ENCODE assay signal across 8 mouse cellular contexts in genomic region chr6:124472801-124473200, GRCm38 (mm10). TPM values are rescaled to one million over a fixed set of nuclear protein-coding genes. Genes with fewer than 3 reads are reported as not detected.
DNase-seq lines count a peak whose midpoint lies in the region; ATAC-seq and TF ChIP-seq lines count a peak whose summit lies in the region.
"Had no signal": no experiment of that assay in that cellular context is flagged by ENCODE, and none has a peak within 500 bp of the region (broad histone marks: within the 10 kb centered on the region; RNA-seq: fewer than 3 reads in every experiment).

No protein-coding gene starts in this region.

- H3K27me3 ChIP-seq in kidney, embryonic 15.5 days, result no peaks in the 10 kb centered on the region
- peaks cover 50% of the 10 kb centered on the region for H3K27me3 ChIP-seq in CH12.LX (replicated peaks)
- H3K27me3 ChIP-seq: midbrain, embryonic 12.5 days had no signal

- no peaks in the 10 kb centered on the region for H3K36me3 ChIP-seq in kidney, embryonic 15.5 days
- H3K36me3 ChIP-seq in CH12.LX (replicated peaks in 1 of 2; ENCODE audit: control insufficient read depth in 1 of 2, insufficient read depth in 1 of 2, low read length in 1 of 2), result no peaks in the 10 kb centered on the region
- H3K36me3 ChIP-seq: midbrain, embryonic 12.5 days had no signal

- peaks cover 4% of the 10 kb centered on the region; the same call in 1 of the 2 replicates for H3K79me2 ChIP-seq in CH12.LX (replicated peaks; ENCODE audit: control insufficient read depth, extremely low read depth, insufficient read depth, poor library complexity, severe bottlenecking)

- dilution Hi-C loops in CH12.LX (cut with MboI; ENCODE audit: extremely low pct_ligation_motif_present, extremely low pct_unique_long_range_greater_than_20kb, low sequenced_read_pairs), result no loop called here

- peak; percentile 72 for DNase-seq in kidney, adult 18-20 months
- DNase-seq in CH12.LX (ENCODE audit: extremely low read depth) (peak; percentile 67), R1 (ENCODE audit: low read depth, low spot score) (peak; percentile 84)
- peak; percentile 42 for DNase-seq in gastrocnemius, postnatal 14 days
- DNase-seq in lung, postnatal 14 days, result peak; percentile 72

- no peak for ATAC-seq in kidney, embryonic 15.5 days (replicated peaks; ENCODE audit: low FRiP score)
- no peak for ATAC-seq in activated CD4-positive, CD25-positive, alpha-beta regulatory T cell, adult 4 months

- peaks cover 7% of the 10 kb centered on the region for H3K4me1 ChIP-seq in kidney, embryonic 15.5 days
- H3K4me1 ChIP-seq in CH12.LX (ENCODE audit: control insufficient read depth in 1 of 2, insufficient read depth in 2 of 2), result peaks cover 6 to 20% of the 10 kb centered on the region in 2 experiments
- H3K4me1 ChIP-seq: midbrain, embryonic 12.5 days had no signal

- H3K9ac ChIP-seq in kidney, embryonic 15.5 days, result no peak overlapping the region
- no peak overlapping the region for H3K9ac ChIP-seq in CH12.LX (ENCODE audit: insufficient read depth, low read depth)
- H3K9ac ChIP-seq: midbrain, embryonic 12.5 days had no signal

- intact Hi-C loops in gastrocnemius, postnatal 14 days (cut with DNase I; ENCODE audit: low total_unique reads), result no loop called here

- peak; percentile 63 for TF ChIP-seq RAD21 in CH12.LX (IDR thresholded peaks at IDR 0.05; ENCODE audit: low read depth, low read length)

- no peak overlapping the region for H3K4me2 ChIP-seq in kidney, embryonic 15.5 days
- peak overlapping the region; percentile 10; the same call in 1 of the 2 replicates for H3K4me2 ChIP-seq in CH12.LX (ENCODE audit: insufficient read depth, low read depth, poor library complexity, severe bottlenecking)
- H3K4me2 ChIP-seq: midbrain, embryonic 12.5 days had no signal

- in situ Hi-C loops in CH12.LX (cut with MboI; ENCODE audit: low pct_ligation_motif_present, low pct_unique_long_range_greater_than_20kb, low sequenced_read_pairs), result loop anchor here (10.0 kb wide), 1 partner anchor 72 kb away; the partner anchor contains the start of gene C1s1

- WGBS in kidney, embryonic 15.5 days, result 40% methylated on average over 6 of the region's 6 CpGs

- H3K9me3 ChIP-seq in kidney, embryonic 15.5 days (replicated peaks), result no peaks in the 10 kb centered on the region
- no peaks in the 10 kb centered on the region for H3K9me3 ChIP-seq in CH12.LX (replicated peaks; ENCODE audit: low read length)
- H3K9me3 ChIP-seq: midbrain, embryonic 12.5 days had no signal

- no peak overlapping the region for H3K27ac ChIP-seq in kidney, embryonic 15.5 days
- no peak overlapping the region for H3K27ac ChIP-seq in CH12.LX (ENCODE audit: insufficient read depth, low read depth)
- H3K27ac ChIP-seq: midbrain, embryonic 12.5 days had no signal

- TF ChIP-seq POLR2A in CH12.LX (IDR thresholded peaks at IDR 0.05; ENCODE audit: low read depth, low read length), result no peak

- TF ChIP-seq EP300 in CH12.LX (IDR thresholded peaks at IDR 0.05; ENCODE audit: low read length), result no peak

- no peak overlapping the region for H3K4me3 ChIP-seq in kidney, embryonic 15.5 days (replicated peaks)
- H3K4me3 ChIP-seq in CH12.LX (replicated peaks in 1 of 3; ENCODE audit: low read depth in 2 of 3, low read length in 2 of 3, poor library complexity in 1 of 3), result no peak overlapping the region
- H3K4me3 ChIP-seq: midbrain, embryonic 12.5 days had no signal

- peak; percentile 88 to 99 for TF ChIP-seq CTCF in CH12.LX (conservative IDR thresholded peaks at IDR 0.05 in 1 of 2, IDR thresholded peaks at IDR 0.05 in 1 of 2; ENCODE audit: low read depth in 2 of 2, low read length in 2 of 2)

TF ChIP-seq in CH12.LX, 34 proteins besides CTCF, POLR2A, EP300 and RAD21:
- TF ChIP-seq NELFE (IDR thresholded peaks at IDR 0.05; ENCODE audit: low read depth, low read length), result 0 out of 2 replicates have a peak, but pooled peaks have one; percentile 16
- TF ChIP-seq JUN (IDR thresholded peaks at IDR 0.05; ENCODE audit: insufficient read depth, low read depth, low read length), result no peak
- peak; percentile 71 for TF ChIP-seq SMC3 (IDR thresholded peaks at IDR 0.05; ENCODE audit: low read depth, low read length)
- peak; percentile 31; the same call in 1 of the 2 replicates for TF ChIP-seq BHLHE40 (IDR thresholded peaks at IDR 0.05; ENCODE audit: low read depth, low read length)
- TF ChIP-seq MAZ (IDR thresholded peaks at IDR 0.05; ENCODE audit: low read depth, low read length), result 0 out of 2 replicates have a peak, but pooled peaks have one; percentile 43
- peak; percentile 34; the same call in 1 of the 2 replicates for TF ChIP-seq IRF4 (IDR thresholded peaks at IDR 0.05; ENCODE audit: low read depth, low read length)

RNA-seq across cellular contexts. Expression of gene Clstn3, which starts 8.2 kb away (rescaled TPM):
- 3.9 and 5.9 TPM in 2 replicates for polyA plus RNA-seq in kidney, embryonic 15.5 days (2015; fragmentation: Nextera tagmentation; extraction: Ambion mirVana)
- total RNA-seq in CH12.LX (2012; rRNA removed), result 17.2 and 17.7 TPM in 2 replicates
- 20.4 and 21.4 TPM in 2 replicates for total RNA-seq in CH12.LX (2014; rRNA removed)
- polyA plus RNA-seq in CH12.LX (2012; ENCODE audit: insufficient read length, low read depth), result 126 and 130 TPM in 2 replicates
- 1 to 10 TPM in 1 of 2 experiments, under 1 TPM in 1; 0.60 to 1.6 TPM for total RNA-seq in gastrocnemius, postnatal 14 days (2021)
- polyA plus RNA-seq in activated CD4-positive, CD25-positive, alpha-beta regulatory T cell, adult 4 months (2017; shearing (Covaris generic)), result not detected

RNA-seq across cellular contexts. Expression of gene C1rl, which starts 20.1 kb away (rescaled TPM):
- polyA plus RNA-seq in kidney, embryonic 15.5 days (2015; fragmentation: Nextera tagmentation; extraction: Ambion mirVana), result 1.6 and 2.0 TPM in 2 replicates
- total RNA-seq in CH12.LX (2012; rRNA removed) (0.38 and 0.59 TPM in 2 replicates), CH12.LX (2014; rRNA removed) (1.0 and 1.2 TPM in 2 replicates)
- 2.1 and 2.4 TPM in 2 replicates for polyA plus RNA-seq in CH12.LX (2012; ENCODE audit: insufficient read length, low read depth)
- total RNA-seq in gastrocnemius, postnatal 14 days (2021), result 1 to 10 TPM in 1 of 2 experiments, under 1 TPM in 1; 0.64 to 1.2 TPM
- polyA plus RNA-seq in activated CD4-positive, CD25-positive, alpha-beta regulatory T cell, adult 4 months (2017; shearing (Covaris generic)), result not detected

RNA-seq across cellular contexts. Expression of gene C1ra, which starts 39.4 kb away (rescaled TPM):
- polyA plus RNA-seq in kidney, embryonic 15.5 days (2015; fragmentation: Nextera tagmentation; extraction: Ambion mirVana), result 7.9 and 8.3 TPM in 2 replicates
- total RNA-seq in CH12.LX (2012; rRNA removed) (8.4 and 9.9 TPM in 2 replicates), CH12.LX (2014; rRNA removed) (19.8 and 20.1 TPM in 2 replicates)
- polyA plus RNA-seq in CH12.LX (2012; ENCODE audit: insufficient read length, low read depth), result 21.9 TPM in 2 replicates
- 10 to 100 TPM; 11.8 to 16.3 TPM for total RNA-seq in gastrocnemius, postnatal 14 days (2021)
- under 1 TPM in 1 of 2 experiments, not detected in 1; 0.57 TPM for polyA plus RNA-seq in activated CD4-positive, CD25-positive, alpha-beta regulatory T cell, adult 4 months (2017; shearing (Covaris generic))

RNA-seq across cellular contexts. Expression of gene Pex5, which starts 57.9 kb away (rescaled TPM):
- polyA plus RNA-seq in kidney, embryonic 15.5 days (2015; fragmentation: Nextera tagmentation; extraction: Ambion mirVana), result 40.6 and 46.4 TPM in 2 replicates
- total RNA-seq in CH12.LX (2012; rRNA removed), result 27.5 and 29.2 TPM in 2 replicates
- 24.6 and 29.9 TPM in 2 replicates for total RNA-seq in CH12.LX (2014; rRNA removed)
- polyA plus RNA-seq in CH12.LX (2012; ENCODE audit: insufficient read length, low read depth), result 21.2 and 22.1 TPM in 2 replicates
- total RNA-seq in gastrocnemius, postnatal 14 days (2021), result 10 to 100 TPM; 23.0 to 24.0 TPM
- 10 to 100 TPM in 1 of 2 experiments, 1 to 10 TPM in 1; 6.9 to 11.6 TPM for polyA plus RNA-seq in activated CD4-positive, CD25-positive, alpha-beta regulatory T cell, adult 4 months (2017; shearing (Covaris generic))

Comparison
In these comparisons a context has a peak if more than half of its experiments do, and no peak if none do; other contexts are left out.
1. RNA of gene Clstn3, which starts 8.2 kb away (polyA plus RNA-seq): 126 to 130 TPM in CH12.LX; 3.9 to 5.9 TPM in kidney, embryonic 15.5 days and not detected in activated CD4-positive, CD25-positive, alpha-beta regulatory T cell, adult 4 months; every median in the first group is over 10 times any median in the second.
2. Peak in every context shown above with its lines, with median percentiles within 50 percentile points of each other: DNase-seq.